Mouse (Mus musculus) limb, embryonic 14.5 days (tissue): Measurements from ENCODE around the gene Gm49450. TPM values are rescaled to one million over a fixed set of nuclear protein-coding genes. Genes with fewer than 3 reads are reported as not detected.
A peak's percentile ranks its signal among the peaks of the same experiment; 100 is the strongest.

Experiments used
- ATAC-seq: fragments of 200-750 bp; cut with Nextera tagmentation; 2 replicates; pipeline ENCODE4 v1.8.0; 2017; ENCODE audit warnings: low read depth, moderate number of reproducible peaks, moderate TSS enrichment; ENCODE audit not compliant: low FRiP score
- DNase-seq: peaks from one replicate; pipeline ENCODE4 v3.0.0-alpha.2; 2015; ENCODE audit warnings: low spot score
- H3K27ac ChIP-seq: fragments of 300-500 bp; sonication (generic); replicated peaks from 2 replicates; pipeline ENCODE4 v1.5.1; 2014; ENCODE audit warnings: low read depth, mild to moderate bottlenecking, low read length, moderate library complexity, mixed read lengths
- H3K27me3 ChIP-seq: fragments of 300-500 bp; sonication (generic); 2 replicates; pipeline ENCODE4 v1.6.1; 2014; ENCODE audit warnings: low read length, mixed read lengths; ENCODE audit not compliant: control insufficient read depth, insufficient read depth
- H3K36me3 ChIP-seq: fragments of 300-500 bp; sonication (generic); 2 replicates; pipeline ENCODE4 v1.6.1; 2014; ENCODE audit warnings: mild to moderate bottlenecking, low read length, moderate library complexity, mixed read lengths; ENCODE audit not compliant: control insufficient read depth, insufficient read depth
- H3K4me1 ChIP-seq: fragments of 300-500 bp; sonication (generic); 2 replicates; pipeline ENCODE4 v1.6.1; 2014; ENCODE audit warnings: antibody characterized with exemption, low read length, mixed read lengths; ENCODE audit not compliant: control insufficient read depth, insufficient read depth
- H3K4me2 ChIP-seq: fragments of 300-500 bp; sonication (generic); replicated peaks from 2 replicates; pipeline ENCODE4 v1.6.1; 2014; ENCODE audit warnings: low read depth, mild to moderate bottlenecking, low read length, moderate library complexity; ENCODE audit not compliant: severe bottlenecking
- H3K4me3 ChIP-seq: fragments of 300-500 bp; sonication (generic); replicated peaks from 2 replicates; pipeline ENCODE4 v1.5.1; 2014; ENCODE audit warnings: low read length
- H3K9ac ChIP-seq: fragments of 300-500 bp; sonication (generic); 2 replicates; pipeline ENCODE4 v1.6.1; 2014; ENCODE audit warnings: mild to moderate bottlenecking, low read depth, low read length, moderate library complexity; ENCODE audit not compliant: severe bottlenecking
- H3K9me3 ChIP-seq: fragments of 300-500 bp; sonication (generic); 2 replicates; pipeline ENCODE4 v1.6.1; 2016; ENCODE audit warnings: low read length; ENCODE audit not compliant: control insufficient read depth
- POLR2A ChIP-seq: fragments of 200-500 bp; IDR thresholded peaks from 2 replicates; pipeline ENCODE4 v1.8.0; 2012; ENCODE audit warnings: inconsistent platforms, mild to moderate bottlenecking, moderate library complexity, borderline replicate concordance; ENCODE audit not compliant: insufficient read depth, insufficient read length; ENCODE audit errors: extremely low read depth
- WGBS: fragments of 180-500 bp; shearing (Covaris S2); extraction: QIAGEN DNeasy Blood & Tissue Kit; methylation state at CpG from one replicate; pipeline ENCODE4 v1.1.7; 2014; 5-methylcytosine and 5-hydroxymethylcytosine counted together
- polyA plus RNA-seq, 2 experiments: library from polyadenylated mRNA; depleted of rRNA in 1 of 2; stranded (reverse) in 1 of 2; unstranded in 1 of 2; fragments of >200 nt; fragmentation: Nextera tagmentation in 1 of 2; extraction: Ambion mirVana in 1 of 2; gene quantifications; 2 replicates each; pipeline versions ENCODE4 v1.2.1 to v1.2.3; 2012 to 2014

The Gm49450 gene
- polyA plus RNA-seq, 2 experiments = 159 TPM; not detected in 1

DNA sequence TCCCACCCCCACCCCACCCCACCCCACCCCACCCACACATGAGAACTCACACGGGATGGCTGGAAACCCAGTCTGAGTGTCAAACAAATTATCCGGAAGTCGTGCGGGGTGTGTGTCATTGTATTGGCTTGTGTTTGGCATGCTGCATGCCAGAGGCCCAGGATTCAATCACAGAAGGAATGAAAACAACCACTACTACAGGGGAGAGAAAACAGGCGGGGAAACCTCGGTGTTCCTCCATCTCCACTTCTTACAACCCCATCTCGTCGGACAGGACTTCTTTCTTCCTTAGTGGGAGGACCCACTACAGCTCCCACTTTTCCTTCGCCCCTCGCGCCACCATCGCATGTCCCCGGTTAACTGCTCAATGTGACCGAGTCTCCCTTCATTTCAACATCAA lies 36.3 kb downstream of the Gm49450 start:
- Histone ChIP-seq H3K4me2 (peak overlapping the region; percentile 79), H3K36me3 (peaks cover 12% of the 10 kb centered on the region), H3K4me3 (peak overlapping the region; percentile 94), H3K9me3 (no peaks in the 10 kb centered on the region), H3K4me1 (peaks cover 14% of the 10 kb centered on the region; the same call in 1 of the 2 replicates), H3K27me3 (no peaks in the 10 kb centered on the region), H3K27ac (peak overlapping the region; percentile 96; the same call in 1 of the 2 replicates), H3K9ac (peak overlapping the region; percentile 91)
- 2% methylated on average over 14 of the region's 14 CpGs for WGBS
- DNase-seq (no peak), ATAC-seq (no peak)
- no peak for TF ChIP-seq POLR2A

GRCm38 (mm10) chr15:98916016-98916415 lies 37.3 kb downstream of the Gm49450 start:
- peaks cover 23% of the 10 kb centered on the region for H3K36me3 ChIP-seq
- H3K4me1 ChIP-seq = peaks cover 14% of the 10 kb centered on the region; the same call in 1 of the 2 replicates
- 91% methylated on average over 4 of the region's 4 CpGs for WGBS
- no peak overlapping the region for H3K4me2 ChIP-seq
- no peak overlapping the region for H3K27ac ChIP-seq
- H3K27me3 ChIP-seq = no peaks in the 10 kb centered on the region
- no peak overlapping the region for H3K9ac ChIP-seq
- H3K9me3 ChIP-seq = no peaks in the 10 kb centered on the region
- ATAC-seq (no peak), DNase-seq (no peak)
- TF ChIP-seq POLR2A = no peak
- no peak overlapping the region; the same call in 1 of the 2 replicates for H3K4me3 ChIP-seq

- Histone ChIP-seq H3K9ac (no peak overlapping the region), H3K27ac (no peak overlapping the region), H3K9me3 (no peaks in the 10 kb centered on the region), H3K4me1 (peaks cover 14% of the 10 kb centered on the region; the same call in 1 of the 2 replicates), H3K4me2 (no peak overlapping the region), H3K27me3 (no peaks in the 10 kb centered on the region), H3K36me3 (peaks cover 32% of the 10 kb centered on the region), H3K4me3 (no peak overlapping the region)
- TF ChIP-seq POLR2A = no peak
- 92% methylated on average over 6 of the region's 6 CpGs for WGBS
- ATAC-seq (no peak), DNase-seq (no peak)
These were observed 38.4 kb downstream of the Gm49450 start for GRCm38 (mm10) chr15:98914903-98915302.

DNA sequence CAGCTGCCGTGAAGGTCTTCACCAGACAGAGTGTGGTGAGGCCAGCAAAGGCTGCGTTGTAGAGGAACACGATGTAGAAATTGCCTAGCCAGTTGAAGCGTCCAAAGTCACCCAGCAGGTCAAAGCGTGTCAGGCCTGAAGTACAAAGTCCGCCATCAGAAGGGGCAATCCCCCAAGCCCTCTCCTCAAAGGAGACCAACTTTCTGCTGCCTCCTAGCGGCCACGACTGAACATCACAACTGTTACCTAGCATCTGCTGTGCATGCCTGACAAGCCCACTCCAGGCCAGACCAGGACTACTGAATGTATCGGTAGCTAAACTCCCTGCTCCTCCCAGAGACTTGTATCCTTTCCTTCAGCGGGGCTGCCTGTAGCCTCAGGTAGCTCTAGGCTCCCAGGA lies 48.7 kb downstream of the Gm49450 start:
- H3K36me3 ChIP-seq = peaks cover 63% of the 10 kb centered on the region
- H3K4me2 ChIP-seq = no peak overlapping the region
- TF ChIP-seq POLR2A = no peak
- no peaks in the 10 kb centered on the region for H3K27me3 ChIP-seq
- H3K9ac ChIP-seq = no peak overlapping the region
- H3K4me3 ChIP-seq = no peak overlapping the region
- H3K27ac ChIP-seq = no peak overlapping the region
- no peak for DNase-seq
- no peaks in the 10 kb centered on the region for H3K9me3 ChIP-seq
- 35% methylated on average over 10 of the region's 10 CpGs for WGBS
- no peak for ATAC-seq
- no peaks in the 10 kb centered on the region for H3K4me1 ChIP-seq

DNA sequence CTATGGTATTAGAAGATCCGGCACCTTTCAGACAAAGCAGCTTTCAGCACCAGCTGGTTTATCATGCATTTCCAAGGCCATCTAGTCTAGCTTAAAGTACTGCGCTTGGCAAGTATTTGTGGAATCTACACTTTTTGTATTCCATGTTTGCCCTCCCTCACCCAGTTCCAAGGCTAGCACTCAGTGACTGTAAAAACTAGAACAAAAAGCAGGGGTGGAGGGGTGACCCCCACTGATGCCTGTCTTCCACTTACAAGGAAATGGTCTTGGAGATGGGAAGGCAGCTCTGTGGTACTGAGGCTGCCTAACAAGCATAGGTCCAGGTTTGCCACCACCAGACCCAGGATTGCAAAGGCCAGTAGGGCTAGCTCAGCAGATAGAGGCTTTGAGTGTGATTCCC lies 50.8 kb downstream of the Gm49450 start:
- no peak for TF ChIP-seq POLR2A
- Histone ChIP-seq H3K9me3 (no peaks in the 10 kb centered on the region), H3K9ac (no peak overlapping the region), H3K27ac (no peak overlapping the region), H3K4me3 (no peak overlapping the region), H3K27me3 (peaks cover 19% of the 10 kb centered on the region), H3K36me3 (peaks cover 42% of the 10 kb centered on the region), H3K4me2 (no peak overlapping the region), H3K4me1 (peaks cover 8% of the 10 kb centered on the region)
- WGBS = 91% methylated on average over 2 of the region's 2 CpGs
- DNase-seq (no peak), ATAC-seq (no peak)

DNA sequence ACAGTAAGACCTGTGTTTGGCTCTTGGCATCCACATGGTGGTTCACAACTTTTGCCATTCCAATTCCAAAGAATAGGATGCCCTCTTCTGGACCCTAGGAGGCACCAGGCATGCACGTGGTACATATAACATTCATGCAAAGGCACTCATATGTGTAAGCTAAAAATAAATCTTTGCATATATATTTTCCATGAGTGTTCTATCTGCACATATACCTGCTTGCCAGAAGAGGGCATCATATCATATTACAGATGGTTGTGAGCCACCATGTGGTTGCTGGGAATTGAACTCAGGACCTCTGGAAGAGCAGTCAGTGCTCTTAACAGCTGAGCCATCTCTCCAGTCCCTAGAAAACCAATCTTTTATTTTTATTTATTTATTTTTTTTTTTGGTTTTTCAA lies 51.8 kb downstream of the Gm49450 start:
- Histone ChIP-seq H3K9ac (no peak overlapping the region), H3K4me1 (peaks cover 8% of the 10 kb centered on the region), H3K36me3 (peaks cover 33% of the 10 kb centered on the region), H3K27me3 (peaks cover 30% of the 10 kb centered on the region), H3K27ac (no peak overlapping the region), H3K4me3 (no peak overlapping the region), H3K4me2 (no peak overlapping the region), H3K9me3 (no peaks in the 10 kb centered on the region)
- ATAC-seq (no peak), DNase-seq (no peak)
- TF ChIP-seq POLR2A = no peak
- 50% methylated on average over 1 of the region's 1 CpGs for WGBS
